Mouse (Mus musculus) E14TG2a.4 (cell line): ENCODE results near the gene AC124502.3.
A peak's percentile ranks its signal among the peaks of the same experiment; 100 is the strongest.

ENCODE experiments used
- H3K27me3 ChIP-seq: 2 replicates; pipeline ENCODE4 v1.6.1; 2014; ENCODE audit warnings: low read length, control low read depth; ENCODE audit not compliant: insufficient read depth
- H3K36me3 ChIP-seq: 2 replicates; pipeline ENCODE4 v1.6.1; 2014; ENCODE audit warnings: low read length, control low read depth; ENCODE audit not compliant: insufficient read depth
- H3K4me1 ChIP-seq: replicated peaks from 2 replicates; pipeline ENCODE4 v1.6.1; 2014; ENCODE audit warnings: low read depth, low read length, control low read depth
- H3K4me3 ChIP-seq: replicated peaks from 2 replicates; pipeline ENCODE4 v1.5.1; 2014; ENCODE audit warnings: mild to moderate bottlenecking, low read length
- H3K9me3 ChIP-seq: 2 replicates; pipeline ENCODE4 v1.6.1; 2014; ENCODE audit warnings: low read length, control low read depth
- CTCF ChIP-seq: conservative IDR thresholded peaks from 2 replicates; pipeline ENCODE4 v1.5.1; 2014; ENCODE audit warnings: low read length
- NANOG ChIP-seq: IDR thresholded peaks from 2 replicates; pipeline ENCODE4 v1.6.1; 2014; ENCODE audit warnings: borderline replicate concordance, low read length, mixed read lengths
- POU5F1 ChIP-seq: IDR thresholded peaks from 2 replicates; pipeline ENCODE4 v1.6.1; 2014; ENCODE audit warnings: low read length, borderline replicate concordance

AC124502.3 gene

DNA sequence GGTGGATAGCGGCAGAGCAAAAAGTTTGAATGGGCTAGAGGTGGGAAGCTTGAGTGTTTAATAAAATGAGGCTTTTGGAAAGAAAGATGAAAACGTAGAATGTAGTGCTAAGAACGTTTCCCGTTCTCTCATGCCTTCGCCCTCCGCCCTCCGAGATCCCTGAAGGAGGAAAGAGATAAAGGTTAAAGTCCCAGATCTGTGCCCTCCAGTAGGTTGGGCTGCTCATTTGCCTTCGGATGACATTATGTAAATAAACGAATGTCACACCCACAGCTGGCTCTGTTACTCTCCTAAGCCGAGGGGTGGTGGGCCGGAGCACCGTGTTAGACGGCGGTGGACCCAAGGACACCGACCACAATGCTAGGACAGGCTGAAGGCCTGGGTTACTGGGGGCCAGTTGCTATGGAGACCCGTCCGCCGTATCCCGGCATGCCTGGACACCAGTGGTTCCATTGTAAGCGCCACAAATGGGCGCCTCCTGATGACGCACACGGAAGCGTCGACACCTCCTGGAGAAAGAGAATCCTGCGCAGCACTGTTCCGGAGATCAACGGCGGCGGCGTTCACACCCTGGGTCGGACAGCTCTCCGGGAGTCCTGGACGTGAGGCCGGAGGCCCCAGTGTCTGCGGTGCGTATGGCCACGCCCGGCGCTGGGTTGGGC is 2.3 kb downstream of the AC124502.3 start, which contains the start of gene Brms1:
Gene Brms1 (plus strand): TSS at position 493 of the 662 bp plus-strand sequence.
- H3K4me1 ChIP-seq = peaks cover 81% of the 10 kb centered on the region
- H3K4me3 ChIP-seq = peak within 1 kb of the TSS; percentile 92
- peaks cover 30% of the 10 kb centered on the region for H3K36me3 ChIP-seq
- peaks cover 25% of the 10 kb centered on the region for H3K27me3 ChIP-seq
- no peaks in the 10 kb centered on the region for H3K9me3 ChIP-seq
- no peak for TF ChIP-seq POU5F1
- TF ChIP-seq NANOG = no peak
- no peak for TF ChIP-seq CTCF

- peaks cover 36% of the 10 kb centered on the region for H3K36me3 ChIP-seq
- H3K4me3 ChIP-seq = peak overlapping the region; percentile 92
- TF ChIP-seq CTCF (no peak), NANOG (no peak), POU5F1 (no peak)
- no peaks in the 10 kb centered on the region for H3K9me3 ChIP-seq
- peaks cover 21% of the 10 kb centered on the region for H3K27me3 ChIP-seq
- H3K4me1 ChIP-seq = peaks cover 83% of the 10 kb centered on the region
Observed at GRCm38 (mm10) chr19:5041588-5041987, 2.9 kb downstream of the AC124502.3 start.

GRCm38 (mm10) chr19:5045531-5045930 is 6.8 kb downstream of the AC124502.3 start:
- no peaks in the 10 kb centered on the region for H3K9me3 ChIP-seq
- H3K4me3 ChIP-seq = 0 out of 2 replicates have a peak overlapping the region, but pooled peaks have one; percentile 7
- no peak for TF ChIP-seq CTCF
- no peak for TF ChIP-seq NANOG
- no peak for TF ChIP-seq POU5F1
- peaks cover 70% of the 10 kb centered on the region for H3K36me3 ChIP-seq
- no peaks in the 10 kb centered on the region for H3K27me3 ChIP-seq
- peaks cover 83% of the 10 kb centered on the region for H3K4me1 ChIP-seq

- Histone ChIP-seq H3K4me3 (no peak overlapping the region), H3K36me3 (peaks cover 63% of the 10 kb centered on the region), H3K4me1 (peaks cover 87% of the 10 kb centered on the region), H3K27me3 (peaks cover 28% of the 10 kb centered on the region), H3K9me3 (no peaks in the 10 kb centered on the region)
- TF ChIP-seq POU5F1 = no peak
- TF ChIP-seq CTCF = no peak
- no peak for TF ChIP-seq NANOG
Observed at GRCm38 (mm10) chr19:5048138-5049056, 9.7 kb downstream of the AC124502.3 start.

DNA sequence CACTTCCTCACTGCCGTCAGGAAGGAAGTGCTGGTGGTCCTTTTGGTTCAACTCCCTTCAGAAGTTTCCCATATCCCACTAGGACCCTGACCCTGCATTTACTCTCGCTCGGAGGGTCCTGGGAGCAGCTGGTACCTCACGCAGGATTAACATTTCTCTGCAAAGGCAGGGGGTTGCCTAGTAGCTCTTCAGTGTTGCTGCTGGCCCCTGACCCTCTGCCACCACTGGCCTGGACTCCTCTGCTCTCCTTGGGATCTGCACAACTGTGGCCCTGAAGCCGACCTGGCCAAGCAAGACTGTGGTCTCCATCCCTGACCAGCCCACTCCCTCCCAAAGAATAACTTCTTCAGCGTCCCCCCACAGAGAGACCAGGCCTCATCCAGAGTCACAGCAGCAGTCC is 10.6 kb downstream of the AC124502.3 start:
- Histone ChIP-seq H3K27me3 (peaks cover 29% of the 10 kb centered on the region), H3K9me3 (no peaks in the 10 kb centered on the region), H3K36me3 (peaks cover 61% of the 10 kb centered on the region), H3K4me1 (peaks cover 86% of the 10 kb centered on the region), H3K4me3 (0 out of 2 replicates have a peak overlapping the region, but pooled peaks have one; percentile 10)
- TF ChIP-seq CTCF = no peak
- no peak for TF ChIP-seq POU5F1
- TF ChIP-seq NANOG = no peak

- no peak for TF ChIP-seq POU5F1
- TF ChIP-seq NANOG = no peak
- peak; percentile 6; the same call in 1 of the 2 replicates for TF ChIP-seq CTCF
- H3K4me3 ChIP-seq = peak within 1 kb of the TSS; percentile 77
- peaks cover 32% of the 10 kb centered on the region for H3K27me3 ChIP-seq
- peaks cover 65% of the 10 kb centered on the region for H3K36me3 ChIP-seq
- no peaks in the 10 kb centered on the region for H3K9me3 ChIP-seq
- H3K4me1 ChIP-seq = peaks cover 80% of the 10 kb centered on the region
Observed at GRCm38 (mm10) chr19:5050047-5050905, 11.6 kb downstream of the AC124502.3 start, which contains the start of gene Rin1. Rin1 (plus strand) TSS chr19:5050481.

DNA sequence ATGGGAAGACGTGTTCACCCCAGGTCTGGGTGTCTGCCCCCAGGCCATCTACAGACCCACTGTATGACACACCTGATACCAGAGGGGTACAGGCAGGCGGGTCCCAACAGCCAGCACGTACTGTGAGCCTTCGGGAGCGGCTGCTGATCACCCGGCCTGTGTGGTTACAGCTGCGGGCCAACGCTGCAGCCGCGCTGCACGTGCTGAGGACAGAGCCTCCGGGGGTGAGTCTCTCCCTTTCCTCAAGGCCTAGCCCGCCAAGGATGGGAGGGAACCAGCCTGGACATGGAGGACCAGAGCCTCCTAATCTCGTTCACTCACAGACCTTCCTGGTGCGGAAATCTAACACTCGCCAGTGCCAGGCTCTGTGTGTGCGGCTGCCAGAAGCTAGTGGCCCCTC is 12.3 kb downstream of the AC124502.3 start:
- H3K27me3 ChIP-seq = peaks cover 35% of the 10 kb centered on the region
- H3K9me3 ChIP-seq = no peaks in the 10 kb centered on the region
- peaks cover 63% of the 10 kb centered on the region for H3K36me3 ChIP-seq
- H3K4me3 ChIP-seq = peak overlapping the region; percentile 77
- TF ChIP-seq NANOG (no peak), POU5F1 (no peak), CTCF (no peak)
- H3K4me1 ChIP-seq = peaks cover 76% of the 10 kb centered on the region

- Histone ChIP-seq H3K9me3 (no peaks in the 10 kb centered on the region), H3K4me1 (peaks cover 76% of the 10 kb centered on the region), H3K36me3 (peaks cover 58% of the 10 kb centered on the region), H3K27me3 (peaks cover 35% of the 10 kb centered on the region), H3K4me3 (peak overlapping the region; percentile 77)
- no peak for TF ChIP-seq POU5F1
- no peak for TF ChIP-seq NANOG
Observed at GRCm38 (mm10) chr19:5051515-5051914, 12.8 kb downstream of the AC124502.3 start.
